Mouse (Mus musculus): ENCODE results near the gene Vps13d.

DNA sequence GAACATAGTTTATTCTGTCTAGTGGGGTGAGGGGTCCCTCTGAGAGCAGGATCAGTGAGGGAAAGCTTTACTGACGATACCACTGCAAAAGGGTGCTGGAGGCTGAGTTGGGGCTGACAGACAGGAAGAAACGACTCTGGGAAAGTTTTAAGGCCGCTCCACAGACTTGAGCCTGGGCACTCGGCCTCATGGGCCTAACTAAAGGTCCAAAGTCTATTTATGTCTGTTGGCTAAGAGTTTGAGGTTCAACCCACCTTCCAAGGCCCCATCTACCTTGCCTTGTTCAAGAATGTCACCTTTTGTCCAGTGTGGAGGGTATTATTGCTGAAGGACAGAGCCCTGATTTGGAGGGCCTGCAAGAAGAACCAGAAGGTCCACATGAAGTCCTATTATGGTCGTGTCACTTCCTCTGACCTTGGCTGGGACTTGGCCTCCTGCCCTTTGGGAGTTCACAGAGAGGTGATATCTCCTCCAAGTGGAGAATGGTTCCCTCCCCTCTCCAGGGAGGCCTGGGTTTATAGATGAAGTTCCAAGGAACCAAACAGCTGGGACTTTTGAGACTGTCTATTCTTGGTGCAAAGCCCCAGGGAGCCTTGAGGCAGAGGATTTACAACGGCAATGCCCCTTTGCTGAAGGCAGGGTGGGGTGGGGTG, 246.9 kb downstream of the Vps13d start:
- TF ChIP-seq POLR2A (IDR thresholded peaks at IDR 0.05; ENCODE audit: insufficient read depth, low read depth, low read length) (no peak), CTCF (IDR thresholded peaks at IDR 0.05; ENCODE audit: insufficient read depth, low read depth, low read length) (no peak)
